Mouse (Mus musculus): Measurements from ENCODE around the gene Tenm2.

Gene Tenm2

DNA sequence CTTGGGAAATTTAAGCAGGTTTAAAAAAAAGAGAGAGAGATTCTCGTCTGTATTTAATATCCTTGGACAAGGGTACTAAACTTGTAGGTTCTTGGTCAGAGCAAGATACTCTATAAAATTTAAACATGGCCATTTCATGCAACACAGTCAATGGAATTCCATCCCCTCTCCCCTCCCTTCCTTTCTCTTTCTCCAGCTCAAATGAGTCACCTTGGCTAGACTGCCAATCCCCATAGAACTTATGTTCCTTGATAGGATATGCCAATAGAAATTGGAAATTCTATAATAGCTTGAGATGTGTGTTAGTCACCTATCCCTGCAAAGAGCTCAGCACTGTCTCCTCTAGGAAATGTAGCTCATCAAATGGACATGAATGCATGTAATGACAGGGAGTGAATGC is 1031.9 kb downstream of the Tenm2 start:
- DNase-seq (ENCODE audit: low spot score): no peak

GRCm38 (mm10) chr11:36194348-36194747 is 1041.4 kb downstream of the Tenm2 start:
- DNase-seq (ENCODE audit: low spot score): no peak

DNA sequence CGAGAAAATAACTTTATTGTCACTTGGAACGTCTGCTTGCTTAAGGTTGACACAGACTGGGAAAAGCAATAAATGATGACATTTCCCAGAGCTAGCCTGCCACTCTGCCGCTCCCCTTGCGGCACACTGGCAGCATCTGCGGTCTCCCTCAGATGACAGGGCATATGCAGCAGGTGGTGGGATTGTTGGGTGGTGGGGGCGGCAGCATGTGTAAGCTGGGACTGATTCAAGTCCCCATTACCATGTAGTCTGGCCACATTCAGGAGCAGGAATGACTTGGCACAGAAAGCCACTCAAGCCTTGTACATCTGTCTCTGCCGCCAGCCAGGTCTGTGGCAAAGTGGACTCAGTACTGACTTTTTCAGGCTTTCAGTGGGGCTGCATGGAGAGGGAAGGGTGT is 1059.7 kb downstream of the Tenm2 start:
- DNase-seq (ENCODE audit: low spot score): no peak

DNA sequence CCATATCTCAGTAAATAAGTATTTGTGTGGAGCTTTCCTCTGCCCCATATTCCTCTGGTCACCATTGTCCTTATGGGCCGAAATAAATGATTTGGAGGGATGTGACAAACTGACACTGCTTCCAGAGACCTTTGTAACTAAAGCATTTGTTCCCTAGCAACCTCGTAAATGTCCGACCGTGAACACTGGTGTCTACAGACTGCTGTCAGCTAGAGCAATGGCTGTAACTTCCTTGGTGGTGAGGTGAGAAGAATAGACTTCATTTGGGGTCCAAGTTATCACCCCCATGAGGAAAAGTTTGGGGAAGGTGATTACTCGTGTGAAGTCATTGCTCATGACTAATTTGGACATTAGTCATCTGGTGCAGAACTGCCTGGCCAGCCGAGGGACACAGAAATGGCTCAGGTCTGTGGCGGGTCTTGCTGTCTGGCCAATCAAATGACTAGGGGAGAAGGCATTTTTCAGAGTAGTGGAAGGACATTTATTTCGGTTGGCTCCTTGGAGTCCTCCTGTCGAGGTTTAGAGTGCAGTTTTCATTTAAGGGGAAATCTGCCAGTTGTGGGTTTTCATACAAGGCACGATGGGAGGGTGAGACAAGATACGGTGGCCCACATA is 1062.6 kb downstream of the Tenm2 start:
- DNase-seq (ENCODE audit: low spot score): no peak

DNA sequence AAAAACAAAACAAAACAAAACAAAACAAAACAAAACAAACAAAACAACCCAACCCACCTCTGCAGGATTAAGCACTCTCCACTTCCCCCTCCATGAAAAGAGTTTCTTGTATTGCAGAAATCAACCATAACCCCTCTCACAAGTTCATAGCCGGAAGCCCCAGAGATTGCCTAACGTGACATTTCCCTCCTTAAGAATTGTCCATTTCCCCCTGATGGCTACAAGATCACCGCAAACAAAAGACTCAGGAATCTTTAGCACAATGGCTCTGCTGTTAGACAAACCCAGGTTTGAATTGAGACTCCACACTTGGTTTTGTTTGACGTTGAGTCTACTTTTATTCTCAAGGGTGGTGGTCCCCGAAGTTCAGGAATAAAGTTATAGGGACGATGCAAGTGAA is 1063.2 kb downstream of the Tenm2 start:
- DNase-seq (ENCODE audit: low spot score): no peak

GRCm38 (mm10) chr11:36171991-36172390 is 1063.8 kb downstream of the Tenm2 start:
- no peak for DNase-seq (ENCODE audit: low spot score)

GRCm38 (mm10) chr11:36171221-36171620 is 1064.5 kb downstream of the Tenm2 start:
- no peak for DNase-seq (ENCODE audit: low spot score)

GRCm38 (mm10) chr11:36169738-36170137 is 1066.0 kb downstream of the Tenm2 start:
- DNase-seq (ENCODE audit: low spot score): no peak

DNA sequence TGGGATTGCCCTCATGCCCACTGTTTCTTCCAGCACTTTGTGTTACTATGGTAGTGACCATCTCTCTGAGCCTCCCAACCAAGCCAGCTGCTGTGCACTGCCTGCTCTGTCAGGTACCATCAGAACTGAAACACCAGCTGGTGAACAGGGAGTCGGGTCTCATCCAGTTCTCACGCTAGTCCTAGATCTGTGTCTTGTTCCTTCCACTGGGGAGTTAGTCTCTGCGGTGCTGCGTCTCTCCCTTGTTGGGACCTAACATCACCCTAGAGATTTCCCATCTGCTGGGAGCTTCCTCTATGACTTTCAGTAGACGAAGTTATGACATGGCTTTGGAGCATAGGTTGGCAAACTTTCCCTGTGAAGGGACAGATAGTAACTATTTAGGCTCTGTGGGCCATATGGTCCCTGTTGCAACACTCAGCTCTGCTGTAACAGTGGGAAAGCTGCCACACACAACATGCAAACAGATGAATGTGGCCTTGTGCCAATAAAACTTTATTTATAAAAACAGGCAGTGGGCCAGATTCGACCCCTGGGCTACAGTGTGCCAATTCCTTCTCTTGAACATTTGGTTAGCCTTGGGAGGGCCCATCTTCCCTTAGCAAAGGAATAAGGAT is 1066.7 kb downstream of the Tenm2 start:
- no peak for DNase-seq (ENCODE audit: low spot score)

GRCm38 (mm10) chr11:36167766-36168318 is 1067.9 kb downstream of the Tenm2 start:
- DNase-seq (ENCODE audit: low spot score): no peak

GRCm38 (mm10) chr11:36163580-36163979 is 1072.2 kb downstream of the Tenm2 start:
- DNase-seq (ENCODE audit: low spot score): no peak

GRCm38 (mm10) chr11:36161765-36162321 is 1073.9 kb downstream of the Tenm2 start:
- DNase-seq (ENCODE audit: low spot score): no peak

- no peak for DNase-seq (ENCODE audit: low spot score)
Observed at GRCm38 (mm10) chr11:36153450-36153849, 1082.3 kb downstream of the Tenm2 start.

DNA sequence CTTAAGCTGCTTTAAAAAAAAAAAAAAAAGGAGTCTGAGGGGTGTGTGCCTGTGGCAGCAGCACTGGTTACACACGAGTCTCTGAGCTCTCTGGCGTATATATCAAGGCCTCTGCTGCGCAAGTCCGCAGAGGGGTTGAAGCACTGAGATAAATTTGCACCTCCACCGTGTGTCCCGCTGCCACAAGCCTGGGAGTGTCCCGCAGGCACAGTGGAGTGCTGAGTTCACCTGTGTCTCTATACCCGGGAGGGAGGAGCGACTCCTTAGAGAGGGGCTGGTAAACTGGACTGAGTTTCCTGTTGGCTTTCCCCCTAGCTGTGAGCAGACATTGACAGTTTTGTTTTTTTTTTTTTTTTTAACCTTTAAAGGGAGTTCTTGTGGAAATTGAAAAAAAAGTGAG is 1082.8 kb downstream of the Tenm2 start:
- no peak for DNase-seq (ENCODE audit: low spot score)

- no peak for DNase-seq (ENCODE audit: low spot score)
Observed at GRCm38 (mm10) chr11:36152226-36152625, 1083.5 kb downstream of the Tenm2 start.

- no peak for DNase-seq (ENCODE audit: low spot score)
Observed at GRCm38 (mm10) chr11:36149092-36149491, 1086.7 kb downstream of the Tenm2 start.

DNA sequence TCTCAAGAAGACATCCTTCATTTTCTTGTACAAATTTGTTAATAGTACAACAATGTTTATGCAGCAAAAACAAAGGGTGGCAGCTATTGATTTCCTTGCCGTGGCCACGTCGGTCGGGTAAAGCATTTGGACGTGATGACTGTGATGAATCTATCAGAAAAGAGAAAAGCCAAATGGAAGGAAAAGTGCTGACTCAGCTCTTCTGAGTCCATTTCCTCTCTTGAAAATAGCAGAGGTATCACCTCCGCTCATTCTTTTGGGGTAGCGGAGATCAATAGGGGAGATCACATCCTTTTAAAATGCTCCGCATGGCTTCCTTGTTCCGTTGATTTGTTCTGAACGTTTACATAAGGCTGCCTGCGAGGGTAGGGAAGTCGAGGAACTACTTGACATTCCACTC is 1090.7 kb downstream of the Tenm2 start:
- DNase-seq (ENCODE audit: low spot score): no peak

DNA sequence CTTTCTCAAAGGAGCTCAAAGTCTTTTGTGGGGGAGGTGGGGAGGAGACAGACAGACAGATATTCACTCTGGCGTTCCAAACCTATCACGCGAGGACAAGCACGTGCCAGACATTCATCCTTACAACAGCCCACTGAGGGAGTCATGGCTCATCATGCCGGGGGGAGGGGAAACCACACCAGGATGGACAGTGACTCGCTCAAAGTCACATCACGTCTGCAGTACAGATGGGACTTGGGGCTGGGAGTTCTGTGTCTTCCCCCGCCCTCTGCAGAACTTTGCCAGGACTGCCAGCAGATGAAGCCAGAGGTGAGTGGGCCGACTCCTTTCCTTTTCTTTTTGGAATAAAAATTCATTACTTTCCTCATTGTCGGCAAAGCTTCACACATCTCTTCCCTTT is 1095.4 kb downstream of the Tenm2 start:
- no peak for DNase-seq (ENCODE audit: low spot score)

- no peak for DNase-seq (ENCODE audit: low spot score)
Observed at GRCm38 (mm10) chr11:36139521-36139920, 1096.2 kb downstream of the Tenm2 start.

DNA sequence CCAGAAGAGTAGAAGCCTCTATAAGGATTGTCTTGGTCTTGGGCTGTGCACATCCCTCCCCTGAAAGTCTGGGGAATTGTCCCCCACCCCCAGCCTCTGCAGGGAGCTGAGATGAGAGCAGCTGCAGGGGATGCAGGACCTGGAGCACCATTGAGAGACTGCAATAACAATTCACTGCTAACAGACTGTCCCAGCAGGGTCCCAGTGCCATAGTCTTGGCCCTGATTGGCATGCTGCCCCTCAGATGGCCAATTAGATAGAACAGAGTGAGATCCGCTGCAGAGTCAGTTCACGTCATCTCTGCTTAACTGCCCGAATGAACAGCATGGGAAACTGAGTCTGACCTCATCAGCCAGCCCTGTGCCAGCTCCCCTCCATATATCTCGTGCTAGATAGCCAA is 1097.9 kb downstream of the Tenm2 start:
- no peak for DNase-seq (ENCODE audit: low spot score)

- no peak for DNase-seq (ENCODE audit: low spot score)
Observed at GRCm38 (mm10) chr11:36137276-36137675, 1098.5 kb downstream of the Tenm2 start.

- DNase-seq (ENCODE audit: low spot score): no peak
Observed at GRCm38 (mm10) chr11:36134645-36135044, 1101.1 kb downstream of the Tenm2 start.

DNA sequence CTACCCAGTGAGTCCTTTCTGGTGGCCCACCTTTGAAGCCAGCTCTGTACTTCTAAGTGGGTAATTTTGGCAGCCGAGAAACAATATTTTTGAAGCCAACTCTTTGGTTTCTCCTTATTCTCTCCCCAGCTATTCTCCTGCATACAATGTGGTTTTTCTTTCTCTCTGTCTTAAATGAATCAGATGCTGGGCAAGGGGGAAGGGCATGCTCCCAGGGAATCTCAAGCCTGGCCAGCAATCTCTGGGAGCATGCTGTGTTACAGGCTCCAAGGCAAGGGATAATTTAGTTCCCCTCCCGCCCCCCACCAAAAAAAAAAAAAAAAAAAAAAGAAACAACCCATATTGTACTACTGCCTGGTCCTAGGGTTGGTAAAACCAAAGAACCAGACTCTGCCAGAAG is 1112.5 kb downstream of the Tenm2 start:
- DNase-seq (ENCODE audit: low spot score): no peak
